Mouse (Mus musculus) T-helper 1 cell (primary cell): ENCODE data around the gene Tmem259.

Source experiments
- in situ Hi-C: fragments of 300-600 bp; cut with MboI, MseI; formaldehyde crosslinking; loops from one replicate; pipeline ENCODE4 v1.15.1; 2025; ENCODE audit warnings: high pct_unique_total_duplicates

Tmem259 gene

DNA sequence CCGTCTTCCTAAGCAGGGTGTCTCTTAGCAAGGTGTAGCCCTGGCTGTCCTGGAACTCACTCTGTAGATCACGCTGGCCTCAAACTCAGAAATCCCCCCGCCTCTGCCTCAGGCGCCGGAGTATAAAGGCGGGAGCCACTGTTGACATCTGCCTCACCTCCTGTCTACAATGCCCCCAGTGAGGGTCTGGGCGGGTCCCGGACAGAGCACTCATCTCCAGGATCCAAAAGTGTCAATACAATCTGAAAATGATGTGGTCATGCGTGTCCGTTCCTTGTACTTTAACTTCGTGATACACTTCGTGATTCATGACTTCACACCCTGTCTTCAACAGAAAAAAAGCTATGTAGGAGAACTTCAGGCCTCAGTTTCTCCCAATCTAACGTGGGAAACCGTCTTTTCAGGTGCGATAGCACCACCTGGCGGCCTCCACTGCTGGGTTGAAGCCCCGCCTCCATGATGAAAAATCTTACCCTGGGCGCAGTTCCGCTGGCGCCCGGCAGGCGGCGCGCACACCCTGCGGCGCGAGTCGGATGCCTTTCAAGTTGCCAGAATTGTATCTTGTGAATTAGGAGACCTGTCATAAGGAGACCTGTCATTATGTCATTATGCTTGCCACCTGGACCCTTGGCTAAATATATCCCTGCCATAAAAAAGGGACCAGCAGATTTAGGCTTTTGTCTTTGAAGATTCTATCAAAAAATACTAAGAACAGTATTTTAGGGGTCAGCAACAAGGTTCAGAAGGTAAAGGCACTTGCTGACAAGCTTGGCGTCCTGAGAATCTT is 58.9 kb downstream of the Tmem259 start:
- in situ Hi-C loops = loop anchor here (5.0 kb wide), 1 partner anchor 92 kb away; the partner anchor contains the start of gene Arhgap45
